Mouse (Mus musculus) gastrocnemius, postnatal 14 days (tissue): ENCODE results near the gene Akap11. TPM values are rescaled to one million over a fixed set of nuclear protein-coding genes. Genes with fewer than 3 reads are reported as not detected.

Experiments
- DNase-seq: peaks from one replicate; pipeline ENCODE4 v3.0.0; 2021; ENCODE audit warnings: mixed read lengths
- intact Hi-C: fragments of 180-260 bp; cut with DNase I; formaldehyde crosslinking; loops from one replicate; pipeline ENCODE4 v1.15.1; 2025; ENCODE audit warnings: low total_unique reads
- total RNA-seq, 2 experiments: library from RNA; stranded (reverse); gene quantifications; 2 replicates each; pipeline ENCODE4 v1.2.3; 2021

The Akap11 gene
- total RNA-seq, 2 experiments from 2014 or later, result 18.1 to 20.3 TPM

DNA sequence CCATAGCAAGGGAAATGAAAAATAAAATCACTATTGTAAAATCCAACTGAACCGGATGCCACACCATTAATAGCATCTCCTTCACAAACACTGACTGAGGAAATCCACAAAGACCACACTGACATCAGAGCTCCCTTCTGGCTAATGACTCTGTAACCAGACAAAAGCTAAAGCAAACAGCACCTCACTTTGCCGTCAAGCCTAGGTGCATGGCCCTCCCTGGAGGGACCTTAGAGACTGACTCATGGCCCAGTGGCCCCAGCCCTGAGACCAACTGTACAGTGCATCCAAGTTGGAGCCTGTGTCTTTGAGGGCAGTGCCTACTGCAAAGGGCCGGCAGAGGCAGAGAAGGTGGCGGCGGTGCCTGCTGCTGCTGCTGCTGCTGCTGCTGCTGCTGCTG is 77.5 kb downstream of the Akap11 start:
- no peak for DNase-seq
- intact Hi-C loops, result no loop called here

DNA sequence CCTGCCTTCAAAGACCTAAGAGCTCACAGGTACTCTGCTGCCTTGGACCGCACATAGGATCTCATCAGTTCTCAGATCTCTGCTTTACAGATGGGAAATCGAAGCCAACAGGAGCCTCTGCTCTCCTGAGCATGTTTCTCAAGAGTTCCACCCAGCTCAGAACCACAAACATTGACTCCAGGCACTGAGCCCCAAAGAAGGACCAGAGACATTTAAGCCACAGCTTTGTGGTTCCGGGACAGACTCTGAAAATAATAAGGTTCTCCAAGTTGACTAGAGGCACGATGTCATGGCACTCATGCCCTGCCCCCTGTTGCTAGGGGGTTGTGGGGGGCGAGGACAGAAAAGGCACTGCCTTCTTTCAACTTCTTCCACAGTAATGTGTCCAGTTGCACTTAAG is 77.9 kb downstream of the Akap11 start:
- no peak for DNase-seq
- intact Hi-C loops, result no loop called here

DNA sequence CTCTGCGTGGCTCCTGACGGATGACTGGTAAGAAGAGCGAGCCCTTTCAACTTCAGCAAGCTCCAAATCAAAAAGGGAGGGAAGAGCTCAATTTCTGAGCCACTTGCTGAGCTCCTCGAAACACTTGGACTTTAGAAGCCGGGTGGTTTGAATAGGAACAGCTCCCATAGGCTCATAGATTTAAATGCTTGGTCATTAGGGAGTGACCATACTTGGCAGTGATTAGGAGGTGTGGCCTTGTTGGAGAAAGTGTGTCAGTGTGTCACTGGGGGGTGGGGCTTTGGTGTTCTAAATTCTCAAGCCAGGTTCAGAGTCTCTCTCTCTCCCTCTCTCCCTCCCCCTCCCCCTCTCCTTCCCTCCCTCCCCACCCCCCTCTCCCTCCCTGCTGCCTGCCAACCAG is 81.6 kb downstream of the Akap11 start:
- DNase-seq, result no peak
- intact Hi-C loops, result no loop called here

DNA sequence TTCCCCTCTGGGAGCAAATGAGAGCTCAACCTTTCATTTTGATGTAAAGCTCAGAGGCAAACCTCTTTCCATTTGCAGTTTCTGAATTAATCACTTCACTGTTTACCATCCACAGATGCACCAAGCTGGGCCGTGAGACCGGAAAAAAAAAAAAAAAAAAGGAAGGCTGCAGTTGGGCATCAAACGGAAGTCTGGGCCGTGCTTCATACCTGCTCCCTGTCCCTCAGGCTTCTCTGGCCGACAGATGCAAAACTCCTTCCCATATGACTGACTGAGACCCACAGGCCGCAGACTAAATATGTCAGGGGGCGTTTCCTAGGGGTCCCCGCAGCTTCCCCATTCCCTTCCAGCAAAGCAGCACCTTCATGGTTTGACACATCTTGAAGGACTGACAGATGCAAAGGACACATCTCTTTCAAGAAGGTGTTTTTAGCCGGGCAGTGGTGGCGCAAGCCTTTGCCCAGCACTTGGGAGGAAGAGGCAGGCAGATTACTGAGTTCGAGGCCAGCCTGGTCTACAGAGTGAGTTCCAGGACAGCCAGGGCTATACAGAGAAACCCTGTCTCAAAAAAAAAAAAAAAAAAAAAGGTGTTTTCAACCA is 87.7 kb downstream of the Akap11 start:
- DNase-seq, result no peak
- intact Hi-C loops, result no loop called here

DNA sequence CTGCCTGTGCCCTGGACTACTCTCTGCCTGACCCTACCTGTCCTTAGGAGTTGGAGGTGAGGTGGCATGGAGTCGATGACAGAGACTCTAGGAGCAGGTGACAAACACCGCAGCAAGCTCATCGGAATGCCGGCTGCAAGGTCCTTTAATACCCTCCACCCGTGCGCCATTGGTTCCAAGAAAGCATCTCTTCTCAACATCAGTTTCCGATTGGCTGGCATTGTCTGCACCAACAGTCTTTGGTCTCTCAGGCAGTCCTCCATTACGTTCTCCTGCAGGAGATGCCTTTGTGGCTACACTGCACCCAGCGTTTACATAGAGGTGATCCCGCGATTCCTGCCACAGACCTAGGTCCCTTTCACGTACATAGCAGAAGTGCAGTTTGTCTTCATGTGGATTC is 88.6 kb downstream of the Akap11 start:
- intact Hi-C loops, result no loop called here
- no peak for DNase-seq

DNA sequence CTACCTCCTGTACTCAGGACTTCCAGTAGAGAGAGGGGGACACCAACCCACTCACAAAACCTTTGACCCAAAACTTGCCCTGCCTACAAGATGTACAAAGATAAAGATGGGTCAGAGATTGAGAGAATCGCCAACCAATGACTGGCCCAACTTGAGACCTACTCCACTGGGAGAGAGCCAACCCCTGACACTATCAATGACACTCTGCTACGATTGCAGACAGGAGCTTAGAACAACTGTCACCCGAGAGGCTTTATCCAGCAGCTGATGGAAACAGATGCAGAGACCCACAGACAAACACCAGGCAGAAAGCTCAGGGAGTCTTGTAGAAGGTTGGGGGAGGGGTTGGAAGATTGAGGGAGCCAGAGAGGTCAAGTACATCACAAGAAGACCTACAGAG is 89.1 kb downstream of the Akap11 start:
- intact Hi-C loops, result no loop called here
- DNase-seq, result no peak

Other genes starting within 250 kb of the Akap11 start
- gene Tnfsf11, start 228.8 kb downstream of the Akap11 start, total RNA-seq, result not detected
- 1 to 10 TPM; 5.1 to 6.1 TPM for gene Dgkh, start 196.0 kb upstream of the Akap11 start, total RNA-seq